Comparison of ENCODE assay signal across 16 mouse cellular contexts in genomic region chr10:72623561-72623960, GRCm38 (mm10). TPM values are rescaled to one million over a fixed set of nuclear protein-coding genes. Genes with fewer than 3 reads are reported as not detected.
A peak's percentile ranks its signal among the peaks of the same experiment; 100 is the strongest.
DNase-seq lines count a peak whose midpoint lies in the region; ATAC-seq lines count a peak whose summit lies in the region.
"Had no signal": no experiment of that assay in that cellular context is flagged by ENCODE, and none has a peak within 500 bp of the region (broad histone marks: within the 10 kb centered on the region; RNA-seq: fewer than 3 reads in every experiment).

No protein-coding gene starts in this region.

- H3K4me1 ChIP-seq in hindbrain, embryonic 11.5 days (replicated peaks; ENCODE audit: control insufficient read depth, insufficient read depth, low read length), result no peaks in the 10 kb centered on the region
- H3K4me1 ChIP-seq in hindbrain, embryonic 10.5 days (replicated peaks), result no peaks in the 10 kb centered on the region
- H3K4me1 ChIP-seq in liver, embryonic 15.5 days (replicated peaks), result no peaks in the 10 kb centered on the region
- no peaks in the 10 kb centered on the region for H3K4me1 ChIP-seq in forebrain, embryonic 15.5 days
- H3K4me1 ChIP-seq: embryonic facial prominence, embryonic 12.5 days; forebrain, embryonic 13.5 days; heart, embryonic 13.5 days had no signal

- H3K27me3 ChIP-seq in hindbrain, embryonic 11.5 days (ENCODE audit: control insufficient read depth, insufficient read depth, low read length), result no peaks in the 10 kb centered on the region
- no peaks in the 10 kb centered on the region for H3K27me3 ChIP-seq in hindbrain, embryonic 10.5 days (ENCODE audit: insufficient read depth, poor library complexity, severe bottlenecking)
- no peaks in the 10 kb centered on the region for H3K27me3 ChIP-seq in liver, embryonic 15.5 days
- no peaks in the 10 kb centered on the region for H3K27me3 ChIP-seq in forebrain, embryonic 15.5 days
- H3K27me3 ChIP-seq: embryonic facial prominence, embryonic 12.5 days; forebrain, embryonic 13.5 days; heart, embryonic 13.5 days had no signal

- ATAC-seq in hindbrain, embryonic 11.5 days (ENCODE audit: low FRiP score), result peak; percentile 65; the same call in 1 of the 2 replicates
- peak; percentile 42; the same call in 1 of the 2 replicates for ATAC-seq in liver, embryonic 15.5 days (ENCODE audit: insufficient read depth)
- ATAC-seq in forebrain, embryonic 15.5 days (replicated peaks), result no peak
- ATAC-seq: forebrain, embryonic 13.5 days; inflammation-experienced regulatory T-cells, adult 6 months had no signal

- DNase-seq in hindbrain, embryonic 11.5 days (ENCODE audit: low spot score), result peak; percentile 6
- no peak for DNase-seq in hindbrain, embryonic 10.5 days (ENCODE audit: low spot score)
- DNase-seq in c-Kit-positive CD71-positive TER-119-negative erythroid progenitor cells, embryonic 14.5 days (ENCODE audit: low read depth), result peak; percentile 14
- peak; percentile 4 to 56 for DNase-seq in layer of hippocampus, adult 18-20 months (ENCODE audit: low spot score in 2 of 2)
- DNase-seq in spleen, postnatal 4 days (ENCODE audit: low spot score in 2 of 2), result no peak
- DNase-seq: gastrocnemius, postnatal 10 days; kidney, postnatal 14 days; lung, postnatal 4 days had no signal

- H3K4me2 ChIP-seq in hindbrain, embryonic 11.5 days (replicated peaks; ENCODE audit: low read depth, low read length), result no peak overlapping the region
- H3K4me2 ChIP-seq in liver, embryonic 15.5 days, result no peak overlapping the region
- no peak overlapping the region for H3K4me2 ChIP-seq in forebrain, embryonic 15.5 days (replicated peaks)
- H3K4me2 ChIP-seq: embryonic facial prominence, embryonic 12.5 days; forebrain, embryonic 13.5 days; heart, embryonic 13.5 days had no signal

- no peak overlapping the region for H3K4me3 ChIP-seq in hindbrain, embryonic 11.5 days (ENCODE audit: low read depth, low read length)
- H3K4me3 ChIP-seq in hindbrain, embryonic 10.5 days, result no peak overlapping the region
- no peak overlapping the region for H3K4me3 ChIP-seq in liver, embryonic 15.5 days (replicated peaks)
- H3K4me3 ChIP-seq in forebrain, embryonic 15.5 days, result no peak overlapping the region
- H3K4me3 ChIP-seq: embryonic facial prominence, embryonic 12.5 days; forebrain, embryonic 13.5 days; heart, embryonic 13.5 days; myocyte had no signal

- H3K9ac ChIP-seq in hindbrain, embryonic 11.5 days (ENCODE audit: low read depth, low read length), result no peak overlapping the region
- H3K9ac ChIP-seq in liver, embryonic 15.5 days, result no peak overlapping the region
- H3K9ac ChIP-seq in forebrain, embryonic 15.5 days (replicated peaks), result no peak overlapping the region
- H3K9ac ChIP-seq: embryonic facial prominence, embryonic 12.5 days; forebrain, embryonic 13.5 days; heart, embryonic 13.5 days had no signal

- H3K9me3 ChIP-seq in hindbrain, embryonic 11.5 days (ENCODE audit: control insufficient read depth, low read length), result no peaks in the 10 kb centered on the region
- no peaks in the 10 kb centered on the region for H3K9me3 ChIP-seq in hindbrain, embryonic 10.5 days
- no peaks in the 10 kb centered on the region for H3K9me3 ChIP-seq in liver, embryonic 15.5 days (replicated peaks)
- no peaks in the 10 kb centered on the region for H3K9me3 ChIP-seq in forebrain, embryonic 15.5 days
- H3K9me3 ChIP-seq: embryonic facial prominence, embryonic 12.5 days; forebrain, embryonic 13.5 days; heart, embryonic 13.5 days had no signal

- 69% methylated on average over 8 of the region's 8 CpGs for WGBS in hindbrain, embryonic 11.5 days
- WGBS in hindbrain, embryonic 10.5 days, result 73% methylated on average over 8 of the region's 8 CpGs
- WGBS in liver, embryonic 15.5 days (ENCODE audit: insufficient replicate concordance), result 18% methylated on average over 8 of the region's 8 CpGs
- WGBS in forebrain, embryonic 15.5 days, result 89% methylated on average over 8 of the region's 8 CpGs

- no peaks in the 10 kb centered on the region for H3K36me3 ChIP-seq in hindbrain, embryonic 11.5 days (ENCODE audit: control insufficient read depth, insufficient read depth, low read length)
- H3K36me3 ChIP-seq in hindbrain, embryonic 10.5 days, result no peaks in the 10 kb centered on the region
- no peaks in the 10 kb centered on the region for H3K36me3 ChIP-seq in liver, embryonic 15.5 days (replicated peaks)
- H3K36me3 ChIP-seq in forebrain, embryonic 15.5 days, result no peaks in the 10 kb centered on the region
- H3K36me3 ChIP-seq: embryonic facial prominence, embryonic 12.5 days; heart, embryonic 13.5 days had no signal

- H3K27ac ChIP-seq in hindbrain, embryonic 11.5 days (ENCODE audit: low read depth, low read length), result no peak overlapping the region
- H3K27ac ChIP-seq in hindbrain, embryonic 10.5 days, result no peak overlapping the region
- no peak overlapping the region for H3K27ac ChIP-seq in liver, embryonic 15.5 days (replicated peaks)
- no peak overlapping the region for H3K27ac ChIP-seq in forebrain, embryonic 15.5 days (replicated peaks)
- H3K27ac ChIP-seq: embryonic facial prominence, embryonic 12.5 days; forebrain, embryonic 13.5 days; heart, embryonic 13.5 days; stomach, postnatal 0 days had no signal

RNA-seq across cellular contexts. Expression of gene Zwint, which starts 31.1 kb away (rescaled TPM):
- 459 and 473 TPM in 2 replicates for polyA plus RNA-seq in hindbrain, embryonic 11.5 days (2014; fragmentation: Nextera tagmentation; extraction: Ambion mirVana)
- polyA plus RNA-seq in hindbrain, embryonic 10.5 days (2016; fragmentation: Nextera tagmentation; extraction: Ambion mirVana), result 379 and 412 TPM in 2 replicates
- 100 to 1,000 TPM; 738 to 772 TPM for total RNA-seq in layer of hippocampus, adult 18-20 months (2021)
- polyA plus RNA-seq in liver, embryonic 15.5 days (2015; fragmentation: Nextera tagmentation; extraction: Ambion mirVana), result 141 and 148 TPM in 2 replicates
- polyA plus RNA-seq in forebrain, embryonic 15.5 days (2015; fragmentation: Nextera tagmentation; extraction: Ambion mirVana), result 523 and 561 TPM in 2 replicates

Comparison
In these comparisons a context has a peak if more than half of its experiments do, and no peak if none do; other contexts are left out.
1. DNase-seq: peak in hindbrain, embryonic 11.5 days (single experiment), c-Kit-positive CD71-positive TER-119-negative erythroid progenitor cells, embryonic 14.5 days (single experiment) and layer of hippocampus, adult 18-20 months (2 of 2); none in hindbrain, embryonic 10.5 days (single experiment) and spleen, postnatal 4 days (0 of 2).